Mouse (Mus musculus) neural tube, embryonic 15.5 days (tissue): ENCODE results near the gene Krr1. TPM values are rescaled to one million over a fixed set of nuclear protein-coding genes. Genes with fewer than 3 reads are reported as not detected.
A peak's percentile ranks its signal among the peaks of the same experiment; 100 is the strongest.

Experiments used
- ATAC-seq: fragments of 200-750 bp; cut with Nextera tagmentation; 2 replicates; pipeline ENCODE4 v1.8.0; 2017; ENCODE audit warnings: mild to moderate bottlenecking, moderate TSS enrichment, moderate library complexity; ENCODE audit not compliant: low FRiP score
- H3K27ac ChIP-seq: fragments of 300-500 bp; sonication (generic); replicated peaks from 2 replicates; pipeline ENCODE4 v1.5.1; 2015; ENCODE audit warnings: mild to moderate bottlenecking, inconsistent platforms
- H3K27me3 ChIP-seq: fragments of 300-500 bp; sonication (generic); replicated peaks from 2 replicates; pipeline ENCODE4 v1.6.1; 2015; ENCODE audit warnings: inconsistent platforms
- H3K36me3 ChIP-seq: fragments of 300-500 bp; sonication (generic); 2 replicates; pipeline ENCODE4 v1.6.1; 2015; ENCODE audit warnings: inconsistent platforms
- H3K4me1 ChIP-seq: fragments of 300-500 bp; sonication (generic); 2 replicates; pipeline ENCODE4 v1.6.1; 2015; ENCODE audit warnings: inconsistent platforms
- H3K4me2 ChIP-seq: fragments of 300-500 bp; sonication (generic); 2 replicates; pipeline ENCODE4 v1.6.1; 2015; ENCODE audit warnings: inconsistent platforms, mild to moderate bottlenecking, moderate library complexity
- H3K4me3 ChIP-seq: fragments of 300-500 bp; sonication (generic); replicated peaks from 2 replicates; pipeline ENCODE4 v1.5.1; 2015; ENCODE audit warnings: mild to moderate bottlenecking, inconsistent platforms
- H3K9ac ChIP-seq: fragments of 300-500 bp; sonication (generic); replicated peaks from 2 replicates; pipeline ENCODE4 v1.6.1; 2015; ENCODE audit warnings: mild to moderate bottlenecking, inconsistent platforms
- H3K9me3 ChIP-seq: fragments of 300-500 bp; sonication (generic); replicated peaks from 2 replicates; pipeline ENCODE4 v1.6.1; 2016; ENCODE audit warnings: inconsistent platforms
- WGBS: fragments of 180-500 bp; shearing (Covaris S2); methylation state at CpG from one replicate; pipeline ENCODE4 v1.1.7; 2015; ENCODE audit warnings: mixed read lengths; 5-methylcytosine and 5-hydroxymethylcytosine counted together
- polyA plus RNA-seq: library from polyadenylated mRNA; unstranded; fragments of >200 nt; fragmentation: Nextera tagmentation; extraction: Ambion mirVana; gene quantifications from 2 replicates; pipeline ENCODE4 v1.2.1, GENCODE M21; 2015

The Krr1 gene
- polyA plus RNA-seq, 1 experiment from 2014 or later = 31.2 TPM

DNA sequence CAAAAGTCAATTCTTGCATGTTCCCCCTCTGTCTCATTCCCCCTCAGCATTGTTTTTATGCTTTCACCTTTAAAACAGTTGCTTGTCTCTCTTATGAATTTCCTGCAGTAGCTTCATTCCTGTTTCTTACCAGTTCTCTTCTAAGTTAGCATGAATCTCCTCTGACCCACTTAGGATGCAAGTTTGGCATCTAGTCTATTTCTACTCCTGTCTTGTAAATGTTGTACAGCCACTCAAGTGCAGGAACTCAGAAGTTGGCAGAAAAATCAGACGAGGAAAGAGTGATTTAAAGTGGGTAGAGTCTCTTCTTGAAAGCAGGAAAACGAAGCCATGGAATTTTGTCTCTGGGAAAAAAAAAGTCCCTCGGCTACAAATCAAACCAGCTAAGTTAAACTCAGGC lies 26.9 kb upstream of the Krr1 start:
- H3K9ac ChIP-seq = no peak overlapping the region
- no peak overlapping the region for H3K4me3 ChIP-seq
- no peaks in the 10 kb centered on the region for H3K9me3 ChIP-seq
- WGBS = 74% methylated on average over 3 of the region's 3 CpGs
- no peaks in the 10 kb centered on the region for H3K36me3 ChIP-seq
- no peak overlapping the region for H3K4me2 ChIP-seq
- H3K27me3 ChIP-seq = no peaks in the 10 kb centered on the region
- no peaks in the 10 kb centered on the region for H3K4me1 ChIP-seq
- ATAC-seq = no peak
- no peak overlapping the region for H3K27ac ChIP-seq

DNA sequence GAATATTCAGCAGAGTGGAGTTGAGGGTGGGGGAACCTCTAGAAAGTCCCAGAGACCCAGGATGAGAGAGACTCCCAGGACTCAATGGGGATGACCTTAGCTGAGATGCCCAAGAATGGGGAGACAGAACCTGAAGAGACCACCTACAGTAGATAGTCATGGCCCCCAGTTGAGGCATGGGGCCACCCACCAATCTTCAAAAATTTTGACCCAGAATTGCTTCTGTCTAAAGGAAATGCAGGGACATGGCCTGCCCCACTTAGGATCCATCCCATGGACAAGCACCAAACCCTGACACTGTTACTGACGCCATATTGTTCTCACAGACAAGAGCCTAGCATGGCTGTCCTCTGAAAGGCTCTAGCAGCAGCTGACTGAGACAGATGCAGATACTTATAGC lies 24.4 kb upstream of the Krr1 start:
- Histone ChIP-seq H3K4me3 (no peak overlapping the region), H3K4me2 (no peak overlapping the region), H3K4me1 (no peaks in the 10 kb centered on the region), H3K27ac (no peak overlapping the region), H3K9me3 (no peaks in the 10 kb centered on the region), H3K9ac (no peak overlapping the region), H3K27me3 (no peaks in the 10 kb centered on the region), H3K36me3 (no peaks in the 10 kb centered on the region)
- WGBS = 90% methylated on average over 1 of the region's 1 CpGs
- no peak for ATAC-seq

DNA sequence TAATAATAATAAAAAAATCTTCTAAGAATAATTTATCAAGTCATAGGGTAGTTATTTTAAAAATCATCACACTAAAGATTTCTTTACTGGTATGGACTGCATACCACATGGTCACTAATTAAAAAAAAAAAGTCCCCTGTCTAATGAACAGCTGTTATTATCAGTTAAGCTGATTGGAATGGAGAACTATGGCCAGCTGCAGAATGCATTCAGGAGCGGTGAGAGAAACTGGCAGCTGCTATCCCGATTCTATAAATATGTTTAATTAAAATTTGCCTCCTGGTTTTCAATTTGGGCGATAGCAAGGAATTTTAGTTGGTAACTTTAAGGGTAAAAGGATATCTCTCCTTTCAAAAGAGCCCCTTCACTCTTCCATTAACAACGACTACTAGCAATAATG lies 23.5 kb upstream of the Krr1 start:
- ATAC-seq = no peak
- Histone ChIP-seq H3K9ac (no peak overlapping the region), H3K4me1 (no peaks in the 10 kb centered on the region), H3K9me3 (no peaks in the 10 kb centered on the region), H3K4me2 (no peak overlapping the region), H3K4me3 (no peak overlapping the region), H3K27me3 (no peaks in the 10 kb centered on the region), H3K36me3 (no peaks in the 10 kb centered on the region), H3K27ac (no peak overlapping the region)
- WGBS = 30% methylated on average over 4 of the region's 4 CpGs

DNA sequence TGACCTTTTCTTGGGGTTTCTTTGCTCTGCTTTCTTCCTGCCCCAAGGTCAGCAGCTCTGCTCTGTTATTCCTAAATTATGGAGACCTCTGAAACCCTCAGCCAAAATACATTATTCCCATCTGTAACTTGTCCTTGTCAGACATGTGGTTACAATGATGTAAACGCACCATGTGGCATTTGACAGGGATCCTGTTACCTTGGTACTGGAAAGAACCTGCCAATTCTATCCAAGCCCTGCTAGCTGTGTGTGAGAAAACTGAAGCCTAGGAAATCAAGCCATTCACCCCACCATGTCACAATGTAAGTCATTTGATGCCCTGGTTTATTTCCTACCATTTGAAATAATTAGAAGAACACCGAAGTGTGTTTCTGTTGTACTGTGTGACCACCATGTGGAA lies 16.6 kb upstream of the Krr1 start:
- Histone ChIP-seq H3K4me2 (no peak overlapping the region), H3K4me1 (no peaks in the 10 kb centered on the region), H3K27me3 (no peaks in the 10 kb centered on the region), H3K36me3 (no peaks in the 10 kb centered on the region), H3K9me3 (no peaks in the 10 kb centered on the region), H3K9ac (no peak overlapping the region), H3K4me3 (no peak overlapping the region), H3K27ac (no peak overlapping the region)
- ATAC-seq = no peak
- WGBS = 92% methylated on average over 2 of the region's 2 CpGs

DNA sequence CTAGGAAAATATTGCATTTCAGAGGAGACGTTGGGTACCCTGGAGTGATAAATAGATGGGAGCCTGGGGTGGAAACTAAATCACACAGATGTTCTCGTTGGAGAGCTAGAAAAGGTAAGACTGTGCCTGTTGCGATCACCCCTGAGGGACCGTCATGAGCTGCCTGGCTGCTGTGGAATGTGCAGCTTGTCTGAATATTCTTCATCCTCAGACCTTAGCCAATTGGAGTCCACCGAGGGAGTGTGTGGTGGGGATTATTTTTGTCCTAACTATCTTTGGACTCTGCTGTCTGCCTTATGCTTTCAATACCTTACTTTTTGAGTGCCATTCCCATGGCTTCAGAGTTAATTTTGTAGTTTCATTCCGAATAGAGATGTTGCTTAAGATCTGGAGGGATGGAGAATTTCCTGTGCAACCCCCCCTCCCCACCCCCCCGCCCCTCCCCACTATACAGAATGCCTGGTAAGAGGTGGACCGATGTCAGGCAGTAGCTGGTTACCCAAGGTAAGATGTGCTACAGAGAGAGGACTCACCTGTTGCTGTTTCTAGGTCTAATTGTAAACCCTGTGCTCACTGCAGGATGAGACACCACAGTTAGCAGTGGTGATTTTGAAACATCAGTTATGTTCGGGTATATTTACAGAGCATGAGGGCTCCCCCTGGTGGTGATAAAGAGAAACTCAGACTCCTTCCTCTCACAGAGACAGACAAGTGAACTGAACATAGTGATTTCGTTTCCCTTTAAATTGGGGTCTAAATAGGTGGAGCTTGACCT lies 15.0 kb upstream of the Krr1 start:
- whole genome bisulfite sequencing = 65% methylated on average over 10 of the region's 10 CpGs
- Histone ChIP-seq H3K9ac (no peak overlapping the region), H3K4me3 (no peak overlapping the region), H3K4me1 (no peaks in the 10 kb centered on the region), H3K27me3 (no peaks in the 10 kb centered on the region), H3K27ac (no peak overlapping the region), H3K36me3 (no peaks in the 10 kb centered on the region), H3K4me2 (no peak overlapping the region), H3K9me3 (no peaks in the 10 kb centered on the region)
- ATAC-seq = peak; percentile 75; the same call in 1 of the 2 replicates

DNA sequence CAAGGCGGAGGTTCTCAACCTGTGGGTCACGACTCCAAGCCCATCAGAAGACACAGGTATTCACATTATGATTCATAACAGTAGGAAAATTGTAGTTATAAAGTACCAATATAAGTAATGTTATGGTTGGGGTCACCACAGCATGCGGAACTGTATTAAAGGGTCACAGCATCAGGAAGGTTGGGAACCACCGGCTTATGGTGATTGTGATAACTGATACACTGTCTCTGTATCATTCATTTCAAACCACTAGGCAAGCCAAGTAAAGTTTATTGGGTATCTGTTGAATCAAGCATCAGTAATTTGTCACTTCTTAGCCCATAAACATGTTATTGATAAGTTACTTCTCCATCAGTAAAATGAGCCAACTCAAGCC lies 14.4 kb upstream of the Krr1 start:
- H3K4me2 ChIP-seq = no peak overlapping the region
- ATAC-seq = no peak
- 42% methylated on average over 4 of the region's 4 CpGs for WGBS

DNA sequence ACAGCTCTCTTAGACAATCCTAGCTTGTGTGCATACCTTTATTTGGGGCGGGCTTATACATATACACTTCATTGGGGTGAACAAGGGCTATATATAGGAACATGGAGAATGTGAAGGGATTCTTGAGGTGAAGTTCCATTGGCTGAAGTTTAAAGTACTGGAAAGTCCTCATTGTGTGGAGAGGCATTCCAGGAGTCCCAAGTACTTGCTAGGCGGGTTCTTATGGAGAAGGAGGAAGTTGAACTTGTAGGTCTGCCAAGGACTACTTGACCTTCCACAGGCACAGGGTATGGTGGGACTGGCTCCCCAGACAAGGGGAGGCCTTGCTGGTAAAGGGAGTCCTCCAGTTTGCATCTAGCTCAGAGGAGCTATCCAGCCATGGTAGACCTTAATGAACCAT lies 13.1 kb upstream of the Krr1 start:
- WGBS = 81% methylated on average over 2 of the region's 2 CpGs
- no peaks in the 10 kb centered on the region for H3K9me3 ChIP-seq
- no peak overlapping the region for H3K4me3 ChIP-seq
- H3K27ac ChIP-seq = no peak overlapping the region
- H3K4me1 ChIP-seq = no peaks in the 10 kb centered on the region
- no peaks in the 10 kb centered on the region for H3K27me3 ChIP-seq
- H3K36me3 ChIP-seq = no peaks in the 10 kb centered on the region
- no peak overlapping the region for H3K4me2 ChIP-seq
- H3K9ac ChIP-seq = no peak overlapping the region
- ATAC-seq = no peak

More for the DNA sequence above, 14.4 kb upstream of the Krr1 start:
- Histone ChIP-seq H3K4me1 (no peaks in the 10 kb centered on the region), H3K9ac (no peak overlapping the region), H3K27me3 (no peaks in the 10 kb centered on the region), H3K27ac (no peak overlapping the region), H3K9me3 (no peaks in the 10 kb centered on the region), H3K36me3 (no peaks in the 10 kb centered on the region), H3K4me3 (no peak overlapping the region)

DNA sequence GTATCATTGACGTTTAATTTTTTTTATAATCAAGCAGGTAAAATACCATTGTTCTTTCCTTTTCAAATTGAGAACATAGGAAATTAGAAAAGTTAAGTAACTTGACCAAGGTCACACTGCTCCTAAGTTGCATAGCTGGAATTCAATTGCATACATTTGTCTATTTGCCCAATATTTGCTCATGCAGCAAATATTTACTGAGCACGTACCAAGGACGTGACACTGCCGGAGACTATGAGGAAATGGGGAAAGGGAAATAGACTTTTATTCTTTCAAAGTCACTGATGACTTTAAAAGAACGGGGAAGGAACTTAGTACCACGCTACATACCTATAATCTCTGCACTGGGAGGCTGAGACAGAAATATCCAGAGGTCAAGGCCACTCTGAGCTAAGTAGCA lies 12.0 kb upstream of the Krr1 start:
- no peaks in the 10 kb centered on the region for H3K27me3 ChIP-seq
- H3K4me3 ChIP-seq = no peak overlapping the region
- WGBS = 89% methylated on average over 6 of the region's 6 CpGs
- H3K4me1 ChIP-seq = no peaks in the 10 kb centered on the region
- no peaks in the 10 kb centered on the region for H3K36me3 ChIP-seq
- H3K9ac ChIP-seq = no peak overlapping the region
- H3K9me3 ChIP-seq = no peaks in the 10 kb centered on the region
- ATAC-seq = no peak
- no peak overlapping the region for H3K4me2 ChIP-seq
- H3K27ac ChIP-seq = no peak overlapping the region

DNA sequence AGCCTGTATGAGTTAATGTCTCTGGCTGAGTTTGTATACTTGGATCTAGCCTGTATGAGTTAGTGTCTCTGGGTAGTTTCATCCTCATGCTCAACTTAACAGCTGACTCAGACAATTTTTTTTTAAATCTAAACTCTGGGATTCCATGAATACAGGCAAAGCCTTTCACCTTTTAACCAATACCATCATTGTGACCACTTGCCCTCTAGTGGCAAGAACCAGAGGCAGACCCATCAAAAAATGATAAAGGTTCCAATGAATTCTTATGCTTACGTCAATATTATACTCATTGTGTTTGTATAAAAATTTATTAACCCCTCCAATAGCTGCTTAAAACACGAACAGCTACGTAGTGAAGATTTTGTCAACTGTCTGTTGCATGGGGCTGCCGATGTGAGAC lies 6.1 kb upstream of the Krr1 start:
- 56% methylated on average over 4 of the region's 4 CpGs for WGBS

DNA sequence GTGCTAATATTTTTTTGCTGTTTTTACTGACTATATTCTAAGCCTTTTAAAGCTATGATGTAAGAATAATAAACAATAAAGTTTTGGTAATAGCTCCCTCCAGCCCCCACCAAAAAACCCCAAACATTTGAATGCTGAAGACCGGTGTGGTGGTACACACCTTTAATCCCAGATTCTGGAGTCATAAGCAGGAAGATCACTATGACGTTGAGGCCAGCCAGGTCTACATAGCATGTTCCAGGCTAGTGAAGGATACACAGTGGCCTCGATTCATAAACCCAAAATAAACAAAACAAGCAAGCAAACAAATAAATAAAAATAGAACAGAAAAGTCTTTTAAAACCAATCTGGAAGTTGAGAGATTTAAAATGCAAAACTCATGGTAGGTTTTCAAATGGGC lies 535 bp upstream of the Krr1 start:
- no peak overlapping the region for H3K4me3 ChIP-seq
- no peaks in the 10 kb centered on the region for H3K27me3 ChIP-seq
- H3K4me2 ChIP-seq = peak overlapping the region; percentile 40
- H3K9me3 ChIP-seq = no peaks in the 10 kb centered on the region
- peaks cover 9% of the 10 kb centered on the region; the same call in 1 of the 2 replicates for H3K36me3 ChIP-seq
- WGBS = 83% methylated on average over 3 of the region's 3 CpGs
- ATAC-seq = peak; percentile 52; the same call in 1 of the 2 replicates
- no peak overlapping the region for H3K27ac ChIP-seq
- H3K9ac ChIP-seq = no peak overlapping the region
- peaks cover 13% of the 10 kb centered on the region for H3K4me1 ChIP-seq

More for the DNA sequence above, 6.1 kb upstream of the Krr1 start:
- no peaks in the 10 kb centered on the region for H3K9me3 ChIP-seq
- H3K36me3 ChIP-seq = no peaks in the 10 kb centered on the region
- no peak for ATAC-seq
- H3K4me2 ChIP-seq = no peak overlapping the region
- H3K27ac ChIP-seq = no peak overlapping the region
- H3K27me3 ChIP-seq = no peaks in the 10 kb centered on the region
- H3K4me3 ChIP-seq = no peak overlapping the region
- no peak overlapping the region for H3K9ac ChIP-seq
- H3K4me1 ChIP-seq = no peaks in the 10 kb centered on the region

DNA sequence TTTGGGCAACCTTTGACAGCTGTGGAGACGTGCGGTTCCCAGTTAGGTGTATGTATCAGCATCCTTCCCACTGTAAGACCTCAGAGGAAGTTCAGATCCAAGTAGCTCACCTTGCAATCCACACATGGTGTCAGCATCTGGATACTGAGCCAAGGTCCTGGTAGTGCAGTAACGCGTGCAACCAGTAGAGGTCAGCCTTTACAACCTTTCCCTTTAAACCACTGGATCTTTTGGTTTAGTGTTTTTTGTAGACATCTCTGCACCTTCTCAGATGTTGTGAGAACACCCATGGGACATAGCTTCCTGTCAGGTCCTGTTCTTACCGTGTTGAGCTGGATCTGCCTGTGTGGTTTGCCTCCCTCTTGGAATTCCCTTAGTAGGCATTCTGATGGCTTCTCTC lies 5.1 kb downstream of the Krr1 start:
- H3K27me3 ChIP-seq = no peaks in the 10 kb centered on the region
- H3K36me3 ChIP-seq = peaks cover 40% of the 10 kb centered on the region
- H3K4me3 ChIP-seq = no peak overlapping the region
- 54% methylated on average over 5 of the region's 5 CpGs for WGBS
- no peak overlapping the region for H3K9ac ChIP-seq
- no peak overlapping the region for H3K27ac ChIP-seq
- H3K9me3 ChIP-seq = no peaks in the 10 kb centered on the region
- H3K4me1 ChIP-seq = peaks cover 13% of the 10 kb centered on the region
- H3K4me2 ChIP-seq = no peak overlapping the region
- ATAC-seq = no peak

DNA sequence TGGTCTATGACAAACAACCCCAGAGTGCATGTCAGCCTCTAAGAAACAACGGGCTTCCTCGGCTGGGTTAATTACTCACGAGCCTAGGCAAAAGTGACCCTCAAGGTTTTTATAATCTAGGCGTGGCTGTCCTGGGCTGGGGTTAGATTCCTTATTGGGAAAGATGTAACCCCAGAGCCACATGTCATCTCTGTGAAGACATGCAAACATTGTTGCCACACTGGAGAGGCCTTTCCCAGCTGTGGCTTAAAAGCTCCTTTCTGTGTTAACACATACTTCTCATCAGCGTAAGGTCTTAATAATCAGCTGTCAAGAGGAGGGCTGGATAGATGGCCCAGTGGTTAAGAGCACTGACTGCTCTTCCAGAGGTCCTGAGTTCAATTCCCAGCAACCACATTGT lies 10.6 kb downstream of the Krr1 start:
- Histone ChIP-seq H3K36me3 (peaks cover 60% of the 10 kb centered on the region), H3K27ac (no peak overlapping the region), H3K4me3 (no peak overlapping the region), H3K9ac (no peak overlapping the region), H3K9me3 (no peaks in the 10 kb centered on the region), H3K4me2 (no peak overlapping the region), H3K4me1 (no peaks in the 10 kb centered on the region), H3K27me3 (no peaks in the 10 kb centered on the region)
- ATAC-seq = no peak
- WGBS = 93% methylated on average over 5 of the region's 5 CpGs
